Mouse (Mus musculus): ENCODE results near the gene Jak2.

Jak2 gene

GRCm38 (mm10) chr19:29239513-29240235, 12.0 kb upstream of the Jak2 start:
- TF ChIP-seq GATA4 (IDR thresholded peaks at IDR 0.05; ENCODE audit: insufficient replicate concordance, low read length), result no peak

- no peak for TF ChIP-seq GATA4 (IDR thresholded peaks at IDR 0.05; ENCODE audit: insufficient replicate concordance, low read length)
Measured at GRCm38 (mm10) chr19:29240676-29241075, 11.0 kb upstream of the Jak2 start.

GRCm38 (mm10) chr19:29241581-29241980, 10.0 kb upstream of the Jak2 start:
- TF ChIP-seq GATA4 (IDR thresholded peaks at IDR 0.05; ENCODE audit: insufficient replicate concordance, low read length), result no peak

GRCm38 (mm10) chr19:29249933-29250332, 1.7 kb upstream of the Jak2 start:
- no peak for TF ChIP-seq GATA4 (IDR thresholded peaks at IDR 0.05; ENCODE audit: insufficient replicate concordance, low read length)

GRCm38 (mm10) chr19:29251958-29252801, 552 bp downstream of the Jak2 start:
- no peak for TF ChIP-seq GATA4 (IDR thresholded peaks at IDR 0.05; ENCODE audit: insufficient replicate concordance, low read length)

GRCm38 (mm10) chr19:29252831-29253545, 1.4 kb downstream of the Jak2 start:
- no peak for TF ChIP-seq GATA4 (IDR thresholded peaks at IDR 0.05; ENCODE audit: insufficient replicate concordance, low read length)

- TF ChIP-seq GATA4 (IDR thresholded peaks at IDR 0.05; ENCODE audit: insufficient replicate concordance, low read length), result no peak
Measured at GRCm38 (mm10) chr19:29253728-29254127, 2.1 kb downstream of the Jak2 start.

GRCm38 (mm10) chr19:29254671-29255070, 3.0 kb downstream of the Jak2 start:
- TF ChIP-seq GATA4 (IDR thresholded peaks at IDR 0.05; ENCODE audit: insufficient replicate concordance, low read length), result no peak

GRCm38 (mm10) chr19:29255327-29256027, 3.8 kb downstream of the Jak2 start:
- no peak for TF ChIP-seq GATA4 (IDR thresholded peaks at IDR 0.05; ENCODE audit: insufficient replicate concordance, low read length)

GRCm38 (mm10) chr19:29261638-29262037, 10.0 kb downstream of the Jak2 start:
- TF ChIP-seq GATA4 (IDR thresholded peaks at IDR 0.05; ENCODE audit: insufficient replicate concordance, low read length), result no peak

GRCm38 (mm10) chr19:29263492-29263891, 11.9 kb downstream of the Jak2 start:
- no peak for TF ChIP-seq GATA4 (IDR thresholded peaks at IDR 0.05; ENCODE audit: insufficient replicate concordance, low read length)

- no peak for TF ChIP-seq GATA4 (IDR thresholded peaks at IDR 0.05; ENCODE audit: insufficient replicate concordance, low read length)
Measured at GRCm38 (mm10) chr19:29265538-29265937, 13.9 kb downstream of the Jak2 start.

GRCm38 (mm10) chr19:29267075-29267868, 15.6 kb downstream of the Jak2 start:
- TF ChIP-seq GATA4 (IDR thresholded peaks at IDR 0.05; ENCODE audit: insufficient replicate concordance, low read length), result no peak

GRCm38 (mm10) chr19:29268788-29269321, 17.2 kb downstream of the Jak2 start:
- no peak for TF ChIP-seq GATA4 (IDR thresholded peaks at IDR 0.05; ENCODE audit: insufficient replicate concordance, low read length)
